Mouse (Mus musculus) stomach, embryonic 14.5 days (tissue): ENCODE data around the gene Zfp780b. TPM values are rescaled to one million over a fixed set of nuclear protein-coding genes. Genes with fewer than 3 reads are reported as not detected.
"Not testable (repeated sequence)": the region's sequence is repeated elsewhere in the genome, so short reads cannot be mapped to it uniquely, and the experiment has no call there.

Experiments
- ATAC-seq: fragments of 200-750 bp; cut with Nextera tagmentation; 2 replicates; pipeline ENCODE4 v1.8.0; 2017; ENCODE audit warnings: low read depth, moderate TSS enrichment; ENCODE audit not compliant: insufficient number of reproducible peaks, insufficient read depth, low FRiP score
- H3K27ac ChIP-seq: fragments of 300-500 bp; sonication (generic); 2 replicates; pipeline ENCODE4 v1.5.1; 2014; ENCODE audit warnings: mild to moderate bottlenecking, low read length, moderate library complexity, mixed read lengths
- H3K27me3 ChIP-seq: fragments of 300-500 bp; sonication (generic); 2 replicates; pipeline ENCODE4 v1.6.1; 2014; ENCODE audit warnings: low read length, control low read depth, mixed read lengths; ENCODE audit not compliant: control insufficient read depth, insufficient read depth
- H3K36me3 ChIP-seq: fragments of 300-500 bp; sonication (generic); 2 replicates; pipeline ENCODE4 v1.6.1; 2014; ENCODE audit warnings: mild to moderate bottlenecking, control low read depth, low read length, moderate library complexity, mixed read lengths; ENCODE audit not compliant: control insufficient read depth, insufficient read depth
- H3K4me1 ChIP-seq: fragments of 300-500 bp; sonication (generic); 2 replicates; pipeline ENCODE4 v1.6.1; 2014; ENCODE audit warnings: low read length, control low read depth, mixed read lengths; ENCODE audit not compliant: control insufficient read depth, insufficient read depth
- H3K4me2 ChIP-seq: fragments of 300-500 bp; sonication (generic); replicated peaks from 2 replicates; pipeline ENCODE4 v1.6.1; 2014; ENCODE audit warnings: low read depth, low read length, control low read depth
- H3K4me3 ChIP-seq: fragments of 300-500 bp; sonication (generic); 2 replicates; pipeline ENCODE4 v1.5.1; 2014; ENCODE audit warnings: low read depth, low read length, control low read depth
- H3K9ac ChIP-seq: fragments of 300-500 bp; sonication (generic); replicated peaks from 2 replicates; pipeline ENCODE4 v1.6.1; 2014; ENCODE audit warnings: low read depth, mild to moderate bottlenecking, control low read depth, low read length, moderate library complexity, mixed read lengths
- H3K9me3 ChIP-seq: fragments of 300-500 bp; sonication (generic); 2 replicates; pipeline ENCODE4 v1.6.1; 2016; ENCODE audit warnings: low read depth, low read length, control low read depth; ENCODE audit not compliant: control insufficient read depth
- WGBS: fragments of 180-500 bp; shearing (Covaris S2); extraction: QIAGEN DNeasy Blood & Tissue Kit; methylation state at CpG from one replicate; pipeline ENCODE4 v1.1.7; 2014; 5-methylcytosine and 5-hydroxymethylcytosine counted together
- polyA plus RNA-seq: library from polyadenylated mRNA; unstranded; fragments of >200 nt; fragmentation: Nextera tagmentation; extraction: Ambion mirVana; gene quantifications from 2 replicates; pipeline ENCODE4 v1.2.1, GENCODE M21; 2014

Gene Zfp780b
- polyA plus RNA-seq, 1 experiment from 2014 or later, result 25.1 TPM

- no peak overlapping the region for H3K27ac ChIP-seq
- no peaks in the 10 kb centered on the region for H3K9me3 ChIP-seq
- WGBS, result 14% methylated on average over 7 of the region's 7 CpGs
- H3K4me2 ChIP-seq, result peak overlapping the region; percentile 37
- no peak overlapping the region for H3K9ac ChIP-seq
- H3K36me3 ChIP-seq, result no peaks in the 10 kb centered on the region
- ATAC-seq, result peak; percentile 49; the same call in 1 of the 2 replicates
- H3K27me3 ChIP-seq, result no peaks in the 10 kb centered on the region
- H3K4me1 ChIP-seq, result peaks cover 9% of the 10 kb centered on the region; the same call in 1 of the 2 replicates
- peak overlapping the region; percentile 7; the same call in 1 of the 2 replicates for H3K4me3 ChIP-seq
These were observed 45.7 kb downstream of the Zfp780b start for GRCm38 (mm10) chr7:27933050-27933799.

- H3K4me1 ChIP-seq, result peaks cover 9% of the 10 kb centered on the region; the same call in 1 of the 2 replicates
- H3K9me3 ChIP-seq, result no peaks in the 10 kb centered on the region
- no peaks in the 10 kb centered on the region for H3K27me3 ChIP-seq
- peak within 1 kb of the TSS; percentile 68 for H3K4me2 ChIP-seq
- WGBS, result 3% methylated on average over 40 of the region's 40 CpGs
- H3K4me3 ChIP-seq, result peak within 1 kb of the TSS; percentile 43
- ATAC-seq, result peak; percentile 85
- H3K27ac ChIP-seq, result 0 out of 2 replicates have a peak within 1 kb of the TSS, but pooled peaks have one; percentile 12
- H3K9ac ChIP-seq, result peak within 1 kb of the TSS; percentile 74
- H3K36me3 ChIP-seq, result peaks cover 5% of the 10 kb centered on the region
These were observed 49.9 kb downstream of the Zfp780b start, which contains the start of gene Zfp974 for GRCm38 (mm10) chr7:27928818-27929695. Gene Zfp974, minus strand, starts transcription at chr7:27929460.

- not testable (repeated sequence) for H3K4me3 ChIP-seq, ATAC-seq, H3K36me3 ChIP-seq, H3K9me3 ChIP-seq, H3K27ac ChIP-seq, H3K4me2 ChIP-seq, H3K9ac ChIP-seq, H3K4me1 ChIP-seq, H3K27me3 ChIP-seq
- WGBS, result 34% methylated on average over 4 of the region's 4 CpGs
These were observed 51.9 kb downstream of the Zfp780b start for GRCm38 (mm10) chr7:27927041-27927440.

GRCm38 (mm10) chr7:27910952-27911351 is 68.0 kb downstream of the Zfp780b start:
- not testable (repeated sequence) for H3K9ac ChIP-seq, H3K36me3 ChIP-seq, H3K4me1 ChIP-seq, H3K9me3 ChIP-seq, H3K4me3 ChIP-seq, H3K27ac ChIP-seq, H3K4me2 ChIP-seq, H3K27me3 ChIP-seq, ATAC-seq
- 87% methylated on average over 3 of the region's 4 CpGs for WGBS

Other genes with a start within 250 kb of the Zfp780b start
- gene Zfp60, start 247.8 kb downstream of the Zfp780b start, polyA plus RNA-seq, result 36.9 and 37.2 TPM in 2 replicates
- 2.2 and 2.5 TPM in 2 replicates for gene Zfp626, start 172.0 kb downstream of the Zfp780b start, polyA plus RNA-seq
- gene Zfp59, start 140.6 kb downstream of the Zfp780b start, polyA plus RNA-seq, result 9.5 and 9.6 TPM in 2 replicates
- 5.5 and 6.0 TPM in 2 replicates for gene Zfp607a, start 121.6 kb downstream of the Zfp780b start, polyA plus RNA-seq
- 11.1 and 12.9 TPM in 2 replicates for gene Zfp974, start 49.7 kb downstream of the Zfp780b start, polyA plus RNA-seq
- 4.6 and 5.0 TPM in 2 replicates for gene Zfp850, start 34.9 kb upstream of the Zfp780b start, polyA plus RNA-seq
- 276 and 283 TPM in 2 replicates for gene Psmc4, start 70.9 kb upstream of the Zfp780b start, polyA plus RNA-seq
- 14.4 and 19.0 TPM in 2 replicates for gene Fcgbp, start 92.1 kb upstream of the Zfp780b start, polyA plus RNA-seq
- gene 9530053A07Rik, start 150.3 kb upstream of the Zfp780b start, polyA plus RNA-seq, result 0.07 TPM in 1 of 2 replicates, not detected in the other
- gene Fbl, start 190.5 kb upstream of the Zfp780b start, polyA plus RNA-seq, result 41.8 and 48.2 TPM in 2 replicates
- gene Dyrk1b, start 200.3 kb upstream of the Zfp780b start, polyA plus RNA-seq, result 13.4 and 15.3 TPM in 2 replicates